Mouse (Mus musculus) heart, adult 9 months (tissue): ENCODE results near the gene Man2b2.

Experiments used
- DNase-seq, 2 experiments: peaks; one replicate each; pipeline ENCODE4 v3.0.0; 2022; ENCODE audit warnings: low spot score in 2 of 2

Man2b2 gene

DNA sequence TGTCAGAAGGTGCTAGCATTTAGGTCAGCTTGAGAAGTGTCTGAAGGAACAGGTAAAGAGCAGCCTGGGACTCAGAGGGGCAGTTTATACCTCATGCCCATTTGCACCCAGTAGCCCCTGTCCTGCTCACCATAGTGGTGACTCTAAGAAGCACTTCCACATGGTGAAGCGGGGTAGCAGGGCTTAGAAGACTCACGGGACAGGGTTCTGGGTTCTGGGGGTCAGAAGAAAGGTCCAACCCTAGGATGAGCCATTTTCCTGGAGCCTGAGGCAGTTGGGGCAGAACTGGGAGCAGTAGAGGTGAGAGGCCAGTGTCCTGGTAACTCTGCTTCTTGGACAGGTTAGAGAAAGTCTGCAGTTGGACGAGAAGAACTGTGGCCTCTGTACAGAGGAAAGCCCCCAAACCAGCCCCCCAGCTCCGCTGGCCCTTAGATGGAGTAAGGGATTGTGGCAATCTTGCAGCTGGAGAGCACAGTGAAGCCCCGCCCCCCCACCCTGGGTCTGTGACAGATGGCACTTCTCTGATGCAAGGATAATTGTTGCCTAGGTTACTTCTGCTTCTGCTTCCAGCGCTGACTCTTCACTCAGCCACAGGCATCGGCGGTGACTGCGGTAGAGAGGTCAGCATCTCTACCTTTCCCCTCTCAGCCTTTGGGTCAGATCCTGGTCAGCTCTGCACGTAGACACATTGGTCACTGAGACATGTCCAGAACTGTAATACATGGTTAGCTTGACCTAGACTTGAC, 63.3 kb downstream of the Man2b2 start:
- no peak for DNase-seq

DNA sequence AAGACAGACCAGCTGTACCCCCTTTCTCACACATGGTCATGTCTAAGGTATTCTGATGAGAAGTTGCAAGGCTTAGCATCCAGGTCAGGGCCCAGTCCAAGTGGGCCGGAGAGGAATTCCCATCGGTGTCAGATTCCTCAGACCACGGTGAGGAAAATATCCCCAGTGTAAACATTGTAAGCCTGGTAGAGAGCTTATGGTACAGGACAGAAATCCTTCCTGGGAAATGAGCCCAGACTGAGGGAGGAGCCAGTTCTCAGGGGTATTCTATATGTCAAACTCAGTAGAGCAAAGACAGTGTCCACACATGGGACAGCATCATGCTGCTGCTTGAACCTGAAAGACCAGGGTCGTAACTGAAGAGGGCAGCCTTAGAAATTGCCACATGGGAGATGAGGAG, 70.6 kb downstream of the Man2b2 start:
- no peak for DNase-seq

DNA sequence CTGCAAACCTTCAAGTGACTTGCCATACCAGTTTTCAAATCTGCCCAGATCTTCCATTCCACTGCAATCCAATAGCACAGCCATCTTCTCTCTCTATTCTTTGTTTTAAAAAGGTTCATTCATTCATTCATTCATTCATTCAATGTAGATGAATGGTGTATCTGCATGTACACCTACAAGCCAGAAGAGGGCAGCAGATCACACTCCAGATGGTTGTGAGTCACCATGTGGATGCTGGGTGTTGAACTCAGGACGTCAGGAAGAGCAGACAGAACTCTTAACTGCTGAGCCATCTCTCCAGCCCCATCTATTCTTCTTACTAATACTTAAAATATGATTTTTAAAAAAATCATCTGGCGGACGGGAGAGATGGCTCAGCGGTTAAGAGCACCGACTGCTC, 73.4 kb downstream of the Man2b2 start:
- DNase-seq, result no peak
